In genomic region chr11:7408992-7409391, GRCm38 (mm10) we compare ENCODE assay signal across 10 mouse cellular contexts.
"Had no signal": no experiment of that assay in that cellular context is flagged by ENCODE, and none has a peak within 500 bp of the region (broad histone marks: within the 10 kb centered on the region; RNA-seq: fewer than 3 reads in every experiment).

No protein-coding gene starts in this region.

- DNase-seq: kidney, adult 11 months; kidney, postnatal 10 days; kidney, postnatal 4 days; lung, adult 18-20 months; midbrain, embryonic 14.5 days had no signal

- H3K27me3 ChIP-seq: neural tube, embryonic 12.5 days had no signal

- H3K27ac ChIP-seq: layer of hippocampus, adult 2 months; liver, embryonic 14.5 days; midbrain, embryonic 10.5 days; neural tube, embryonic 12.5 days; stomach, postnatal 0 days had no signal

- H3K4me3 ChIP-seq: layer of hippocampus, adult 2 months; midbrain, embryonic 10.5 days; neural tube, embryonic 12.5 days had no signal

- H3K36me3 ChIP-seq: midbrain, embryonic 10.5 days; neural tube, embryonic 12.5 days had no signal

- H3K9me3 ChIP-seq: midbrain, embryonic 10.5 days; neural tube, embryonic 12.5 days had no signal

- H3K4me1 ChIP-seq: midbrain, embryonic 10.5 days; neural tube, embryonic 12.5 days had no signal

- H3K4me2 ChIP-seq: neural tube, embryonic 12.5 days had no signal

- H3K9ac ChIP-seq: liver, embryonic 14.5 days; neural tube, embryonic 12.5 days had no signal
